Mouse (Mus musculus) kidney, postnatal 10 days (tissue): ENCODE results near the gene Atrx.
A peak's percentile ranks its signal among the peaks of the same experiment; 100 is the strongest.

ENCODE experiments used
- DNase-seq: peaks from one replicate; pipeline ENCODE4 v3.0.0; 2021; ENCODE audit warnings: mixed read lengths

Gene Atrx

GRCm38 (mm10) chrX:105767177-105767764 is 161.9 kb downstream of the Atrx start:
- peak; percentile 10 for DNase-seq

DNA sequence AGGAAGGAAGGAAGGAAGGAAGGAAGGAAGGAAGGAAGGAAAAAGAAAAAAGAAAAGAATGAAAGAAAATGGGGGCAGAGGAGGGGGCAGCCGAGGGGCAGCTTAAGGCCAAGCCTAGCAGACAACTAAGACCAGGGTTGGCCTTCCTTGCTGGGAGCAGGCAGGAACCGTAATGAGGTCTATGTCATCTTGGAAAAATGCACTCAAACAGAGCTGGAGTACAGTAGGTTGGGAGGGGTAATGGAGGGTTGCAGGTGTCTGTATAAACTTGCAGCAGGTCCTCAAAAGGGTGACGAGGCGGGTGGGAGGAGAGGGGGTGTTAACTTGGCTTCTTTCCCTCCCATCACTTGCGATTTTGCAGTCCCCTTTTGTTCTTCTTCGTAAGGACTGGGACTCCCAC is 163.2 kb downstream of the Atrx start:
- no peak for DNase-seq

- DNase-seq: peak; percentile 6
Measured at GRCm38 (mm10) chrX:105765005-105765706, 164.0 kb downstream of the Atrx start.

GRCm38 (mm10) chrX:105764162-105765004 is 164.8 kb downstream of the Atrx start, which contains the start of gene Fgf16:
Fgf16 (plus strand) TSS chrX:105764279.
- DNase-seq: peak; percentile 13

DNA sequence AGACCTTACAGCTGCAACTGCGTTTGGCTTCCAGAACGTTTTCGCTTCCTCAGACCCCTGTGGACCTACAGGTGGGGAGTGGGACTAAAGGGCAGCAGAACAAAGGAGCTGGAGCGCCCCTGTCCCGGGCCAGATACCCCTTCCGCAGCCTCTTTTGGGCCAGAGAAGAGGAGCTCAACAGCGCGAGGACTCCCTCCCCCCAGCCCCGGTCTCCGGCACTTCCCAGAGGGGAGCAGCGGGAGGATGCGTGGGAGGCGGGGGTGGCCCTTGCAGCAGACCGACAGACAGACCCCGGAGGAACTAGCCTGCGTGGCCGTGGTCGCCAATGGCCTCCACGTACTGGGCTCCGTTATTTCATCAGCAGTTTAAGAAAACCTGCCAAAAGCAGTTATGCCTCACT is 165.6 kb downstream of the Atrx start:
- peak; percentile 22 for DNase-seq

DNA sequence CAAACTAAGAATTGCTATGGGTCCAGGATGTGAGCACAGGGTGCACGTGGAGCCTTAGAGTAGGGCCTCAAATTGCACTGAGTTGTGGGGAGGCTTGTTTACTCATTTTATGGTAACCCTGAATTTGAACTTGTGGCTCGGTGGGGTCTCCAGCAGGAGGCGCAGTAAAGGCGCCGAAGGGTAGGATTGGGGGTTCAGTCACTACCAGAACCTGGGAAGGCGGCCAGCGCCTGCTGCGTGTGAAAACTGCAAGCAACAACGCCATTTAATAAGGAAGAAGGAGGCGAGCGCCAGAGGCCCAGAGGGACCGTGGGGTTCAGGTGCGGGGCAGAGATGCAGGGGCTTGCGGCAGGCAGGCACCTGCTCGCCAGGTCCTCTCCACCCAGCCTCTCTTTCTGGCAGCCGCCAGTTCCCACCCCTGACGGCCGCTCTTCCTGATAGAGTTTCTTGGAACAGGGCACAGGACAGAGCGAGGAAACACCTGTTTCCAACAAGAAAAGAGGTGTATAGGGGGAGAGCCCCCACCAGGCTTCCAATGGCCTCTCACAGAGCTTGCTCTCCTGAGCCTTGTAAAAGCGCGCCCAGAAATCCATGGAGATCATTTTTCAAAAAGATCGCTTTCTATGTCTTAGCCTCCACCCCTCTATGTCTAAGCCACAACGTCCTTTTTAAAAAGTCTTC is 166.2 kb downstream of the Atrx start:
- DNase-seq: peak; percentile 22
